Mouse (Mus musculus): ENCODE data around the gene Galk1. TPM values are rescaled to one million over a fixed set of nuclear protein-coding genes. Genes with fewer than 3 reads are reported as not detected.
A peak's percentile ranks its signal among the peaks of the same experiment; 100 is the strongest.

The Galk1 gene
- 10 to 100 TPM; 52.9 to 54.3 TPM for total RNA-seq (2021)

DNA sequence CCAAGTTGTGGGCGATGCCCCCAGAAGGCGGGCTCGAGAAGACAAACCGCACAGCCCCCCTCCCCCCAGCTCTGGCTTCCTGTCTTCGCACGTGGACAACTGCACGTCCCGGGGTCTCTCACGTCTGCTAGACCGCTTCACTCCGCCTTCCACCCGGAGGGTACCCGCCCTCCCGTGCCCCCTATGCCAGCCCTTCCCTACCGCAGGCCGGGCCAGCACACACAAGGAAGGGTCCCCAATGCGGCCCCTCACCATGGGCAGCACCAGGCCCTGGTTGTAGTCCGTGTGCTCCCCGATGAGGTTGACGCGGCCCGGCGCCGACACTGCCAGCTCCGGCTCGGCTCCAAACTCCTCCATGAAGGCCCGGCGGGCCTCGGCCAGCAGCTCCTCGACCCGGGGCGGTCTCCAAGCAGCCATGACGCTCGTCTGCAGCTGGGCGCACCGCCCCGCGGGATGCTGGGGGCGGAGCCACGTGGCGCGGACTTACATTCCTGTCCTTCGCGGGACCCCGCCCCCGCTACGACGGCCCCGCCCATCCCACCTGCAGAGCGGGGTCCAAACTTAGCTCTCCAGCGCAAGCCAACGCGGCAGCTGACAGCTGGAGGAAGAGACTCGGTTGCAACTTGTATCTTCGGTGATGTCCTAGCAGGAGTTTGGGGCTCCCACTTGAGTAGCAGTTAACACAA is at the start of gene Galk1:
Gene Galk1 (minus strand): TSS at position 458 of the 686 bp plus-strand sequence.
- peak; percentile 93 for DNase-seq

DNA sequence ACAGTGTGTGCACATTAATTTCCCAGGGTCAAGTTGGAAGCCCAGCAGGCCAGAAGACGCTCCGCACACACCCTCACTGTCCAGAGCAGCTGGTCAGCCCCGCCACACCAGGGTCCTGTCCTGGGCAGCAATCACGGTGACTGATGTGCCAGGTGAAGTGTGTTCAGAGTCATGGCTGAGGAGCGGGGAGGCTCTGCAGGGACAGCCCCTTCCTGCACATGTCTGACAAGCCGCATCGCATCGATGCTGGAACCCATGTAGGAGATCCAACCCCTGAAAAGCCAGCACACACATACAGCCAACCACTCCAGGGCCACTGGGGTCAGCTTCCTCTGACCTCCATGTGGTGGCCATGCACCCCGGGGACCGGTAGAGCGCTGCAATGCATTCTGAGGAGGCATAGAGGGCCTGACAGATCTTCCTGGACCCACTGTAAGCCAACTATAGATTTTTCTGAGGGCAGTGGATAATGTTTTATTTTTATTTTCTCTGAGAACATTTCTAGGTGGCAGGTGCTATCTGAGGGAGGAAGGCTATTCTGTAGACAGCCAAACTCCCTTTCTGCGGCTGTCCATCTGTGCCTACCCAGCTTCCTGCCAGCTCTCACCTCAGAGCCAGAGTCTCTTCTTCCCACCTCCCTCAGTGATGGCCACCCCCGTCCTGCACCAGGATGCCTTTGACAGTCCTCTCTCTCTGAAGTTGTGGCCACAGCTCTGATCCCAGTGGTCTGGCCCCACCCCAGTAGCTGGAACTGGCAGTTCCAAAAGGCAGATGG is 49.3 kb upstream of the Galk1 start:
- DNase-seq: no peak

DNA sequence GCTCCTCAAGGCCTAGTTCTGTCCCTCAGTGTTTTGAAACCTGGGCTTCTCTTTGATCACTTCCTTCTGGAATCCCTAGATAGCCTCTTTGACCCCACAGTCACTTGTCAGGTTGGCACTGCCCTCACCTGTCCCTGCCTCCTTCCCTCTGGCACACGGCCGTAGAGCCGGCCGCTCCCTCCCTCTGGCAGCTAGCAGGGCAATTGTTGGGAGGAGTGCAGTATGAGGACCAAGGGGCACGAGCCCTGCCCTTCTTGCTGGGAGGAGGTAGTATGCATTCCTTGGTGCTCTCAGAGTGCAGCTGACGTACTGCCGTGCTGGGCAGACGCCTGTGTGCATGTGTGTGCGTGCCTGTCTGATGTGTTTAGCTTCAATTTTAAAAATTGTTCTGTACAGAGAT is 48.1 kb upstream of the Galk1 start:
- no peak for DNase-seq

DNA sequence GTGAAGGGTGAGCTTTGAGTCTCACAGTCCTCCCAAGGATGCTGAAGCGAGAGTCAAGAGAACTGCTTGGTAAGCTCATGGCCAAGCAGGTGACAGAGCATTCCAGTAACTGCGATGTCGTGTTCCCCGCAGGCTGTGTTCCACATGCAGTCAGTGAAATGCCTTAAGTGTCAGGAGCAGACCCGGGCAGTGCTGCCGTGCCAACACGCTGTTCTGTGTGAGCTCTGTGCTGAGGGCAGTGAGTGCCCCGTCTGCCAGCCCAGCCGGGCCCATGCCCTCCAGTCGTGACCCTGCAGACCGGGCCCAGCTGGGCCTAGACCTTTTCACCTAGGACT is 47.1 kb upstream of the Galk1 start:
- DNase-seq: no peak

DNA sequence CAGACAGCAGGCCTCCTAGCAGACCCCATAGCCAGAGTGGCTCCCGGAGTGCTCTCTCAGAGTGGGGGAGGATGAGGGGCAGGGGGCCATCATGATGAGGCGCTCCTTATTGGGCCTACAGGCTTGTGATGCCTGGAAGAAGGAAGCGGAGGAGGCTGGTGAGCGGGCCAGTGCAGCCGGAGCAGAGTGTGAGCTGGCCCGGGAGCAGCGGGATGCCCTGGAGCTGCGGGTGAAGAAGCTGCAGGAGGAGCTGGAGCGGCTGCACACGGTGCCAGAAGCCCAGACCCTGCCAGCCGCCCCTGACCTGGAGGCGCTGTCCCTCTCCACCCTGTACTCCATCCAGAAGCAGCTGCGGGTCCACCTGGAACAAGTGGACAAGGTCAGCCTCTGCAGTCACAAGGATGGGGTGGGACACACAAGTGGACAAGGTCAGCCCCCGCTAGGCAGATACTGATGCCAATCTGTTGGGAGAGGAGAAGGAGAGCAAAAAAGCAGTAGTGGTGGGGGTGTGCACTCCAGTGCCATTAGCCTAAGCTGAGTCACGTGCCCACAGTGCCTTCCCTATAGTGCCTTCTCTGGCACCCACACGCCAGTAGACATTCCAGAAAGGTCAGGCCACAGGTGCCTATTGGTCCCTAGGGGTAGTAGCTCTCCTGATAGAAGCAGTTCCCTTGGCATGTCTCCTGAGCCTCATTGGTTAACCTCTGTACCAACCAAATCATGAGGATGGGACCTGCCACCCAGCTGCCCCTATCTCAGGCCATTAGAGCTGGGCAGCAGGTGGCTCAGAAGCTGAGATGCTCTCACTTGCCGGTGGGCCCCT is 46.6 kb upstream of the Galk1 start:
- DNase-seq: no peak

DNA sequence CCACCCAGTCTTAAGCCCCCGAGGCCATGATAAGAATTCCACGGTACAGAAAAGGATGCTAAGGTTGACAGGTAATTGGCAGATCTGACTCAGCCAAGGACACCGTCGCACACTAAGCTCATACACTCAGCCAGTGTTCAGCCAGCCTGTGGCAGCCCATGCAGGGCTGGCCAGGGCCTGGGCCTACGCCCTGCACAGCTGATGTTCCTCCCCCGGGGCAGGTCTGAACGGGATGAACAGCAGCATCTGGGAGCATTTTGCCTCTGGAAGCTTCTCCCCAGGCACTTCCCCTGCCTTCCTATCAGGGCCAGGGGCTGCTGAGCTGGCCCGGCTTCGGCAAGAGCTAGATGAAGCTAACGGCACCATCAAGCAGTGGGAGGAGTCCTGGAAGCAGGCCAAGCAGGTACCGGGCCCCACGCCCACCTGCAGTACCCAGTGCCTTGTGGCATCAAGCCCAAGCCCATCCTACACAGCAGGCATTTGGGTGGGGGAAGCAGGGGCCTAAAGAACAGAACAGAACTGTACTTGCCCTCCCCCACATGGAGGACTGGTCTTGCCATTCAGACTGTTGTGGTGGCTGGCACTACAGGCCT is 45.6 kb upstream of the Galk1 start:
- DNase-seq: no peak

DNA sequence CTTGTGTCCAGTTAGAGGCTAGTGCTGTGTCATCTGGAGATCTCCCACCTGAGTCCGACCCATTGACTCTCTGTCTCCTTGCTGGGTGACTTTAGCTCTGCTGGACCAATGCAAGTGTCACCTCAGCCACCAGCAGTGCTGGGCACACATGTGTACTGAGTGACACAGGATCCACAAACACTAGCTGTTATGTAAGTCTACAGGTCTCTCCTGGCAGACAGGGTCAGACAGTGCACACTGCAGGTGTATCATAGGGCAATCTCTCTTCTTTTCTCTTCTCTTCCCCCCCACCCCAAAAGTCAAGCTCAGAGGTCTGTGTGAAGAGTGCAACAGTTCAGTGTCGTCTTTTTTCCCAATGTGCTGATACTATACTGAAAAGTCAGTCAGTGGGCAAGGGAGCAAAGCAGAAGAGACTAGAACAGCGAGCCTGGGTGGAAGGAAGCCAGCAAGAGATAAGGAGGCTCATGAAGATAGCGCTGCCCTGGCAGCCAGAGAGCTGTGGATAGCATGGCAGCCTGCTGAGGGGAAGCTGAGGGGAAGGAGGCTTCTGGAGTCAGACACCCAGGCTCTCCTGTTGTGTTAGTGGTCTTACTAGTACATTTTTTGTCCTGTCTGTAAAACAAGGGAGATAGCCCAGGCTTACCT is 44.8 kb upstream of the Galk1 start:
- no peak for DNase-seq

DNA sequence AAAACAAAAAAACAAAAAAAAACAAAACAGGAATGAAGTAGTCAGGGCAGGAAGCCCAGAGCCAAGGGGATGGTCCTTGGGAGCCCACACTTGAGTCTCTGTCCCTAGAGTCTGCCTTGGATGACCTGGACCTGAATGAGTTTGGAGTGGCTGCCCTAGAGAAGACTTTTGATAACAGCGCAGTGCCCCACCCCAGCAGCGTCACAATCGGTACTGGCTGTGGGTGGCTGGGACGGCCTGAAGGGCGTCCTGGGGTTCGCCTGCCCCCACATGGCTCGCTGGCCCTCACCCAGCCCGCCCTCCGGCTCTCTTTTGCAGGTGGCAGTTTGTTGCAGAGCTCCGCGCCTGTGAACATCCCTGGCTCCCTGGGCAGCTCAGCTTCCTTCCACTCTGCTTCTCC is 43.4 kb upstream of the Galk1 start:
- no peak for DNase-seq

DNA sequence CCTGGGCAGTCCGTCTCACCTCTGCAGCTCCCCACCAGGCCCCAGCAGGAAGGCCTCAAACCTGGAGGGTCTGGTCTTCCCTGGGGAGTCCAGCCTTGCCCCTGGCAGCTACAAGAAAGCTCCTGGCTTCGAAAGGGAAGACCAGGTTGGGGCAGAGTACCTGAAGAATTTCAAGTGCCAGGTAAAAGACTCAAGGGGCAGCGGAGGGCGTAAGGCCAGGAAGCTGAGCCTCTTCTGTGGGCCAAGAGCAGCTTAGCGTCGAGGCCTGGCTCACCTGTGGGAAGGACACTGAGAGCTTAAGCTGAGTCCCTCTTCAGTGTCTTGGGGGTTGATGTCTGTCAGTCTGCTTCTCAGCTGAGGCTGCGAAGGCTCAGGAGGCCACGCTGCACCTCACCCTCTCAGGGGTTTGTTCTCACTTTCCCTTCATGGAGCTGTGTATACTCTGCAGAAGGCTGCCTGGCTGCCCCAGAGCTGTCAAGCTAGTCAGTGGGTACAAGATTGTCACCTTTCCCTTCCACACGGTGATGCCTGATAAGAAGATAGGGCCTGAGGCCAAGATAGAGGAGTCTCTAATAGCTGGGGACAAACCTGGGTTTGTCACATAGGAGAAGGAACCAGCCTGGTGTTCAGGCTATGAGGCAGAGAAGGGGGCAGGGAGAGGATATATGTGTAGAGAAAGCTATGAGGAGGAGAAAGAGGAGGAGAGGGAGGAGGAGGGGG is 41.2 kb upstream of the Galk1 start:
- DNase-seq: no peak

DNA sequence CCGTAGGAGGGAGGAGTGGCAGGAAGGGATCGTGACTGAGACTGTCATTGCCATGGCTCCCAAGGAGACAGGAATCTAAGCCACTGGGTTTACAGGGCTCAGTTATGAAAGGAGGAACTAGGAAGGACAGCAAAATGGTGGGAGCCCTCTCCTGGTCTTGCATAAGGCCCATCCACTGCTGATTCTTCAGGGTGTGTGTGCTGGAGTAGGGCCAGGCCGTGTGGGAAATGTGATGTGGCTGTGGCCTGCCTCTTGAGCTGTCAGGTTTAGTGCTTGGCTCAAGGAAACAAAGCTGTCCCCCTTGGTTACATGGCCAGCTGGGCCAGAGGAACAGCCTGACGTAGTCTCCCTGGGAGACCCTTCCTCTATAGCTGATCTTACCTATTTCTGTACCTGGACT is 37.7 kb upstream of the Galk1 start:
- DNase-seq: no peak

DNA sequence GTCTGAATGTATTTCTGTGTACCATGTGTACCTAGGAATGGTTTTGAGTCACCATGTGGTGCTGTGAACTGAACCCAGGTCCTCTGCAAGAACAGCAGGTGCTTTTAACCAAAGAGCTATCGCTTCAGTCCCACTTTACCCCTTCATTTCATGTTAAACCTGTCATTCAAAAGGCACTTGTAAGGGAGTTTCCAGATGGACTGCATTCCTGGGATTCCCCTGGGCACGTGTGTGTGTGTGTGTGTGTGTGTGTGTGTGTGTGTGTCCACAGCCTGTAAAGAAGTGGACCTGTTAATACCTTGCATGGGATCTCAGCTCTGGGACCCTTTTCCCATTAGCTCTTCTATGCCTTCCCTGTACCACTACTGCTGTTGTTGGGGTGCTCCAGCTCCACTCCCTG is 37.1 kb upstream of the Galk1 start:
- DNase-seq: no peak

DNA sequence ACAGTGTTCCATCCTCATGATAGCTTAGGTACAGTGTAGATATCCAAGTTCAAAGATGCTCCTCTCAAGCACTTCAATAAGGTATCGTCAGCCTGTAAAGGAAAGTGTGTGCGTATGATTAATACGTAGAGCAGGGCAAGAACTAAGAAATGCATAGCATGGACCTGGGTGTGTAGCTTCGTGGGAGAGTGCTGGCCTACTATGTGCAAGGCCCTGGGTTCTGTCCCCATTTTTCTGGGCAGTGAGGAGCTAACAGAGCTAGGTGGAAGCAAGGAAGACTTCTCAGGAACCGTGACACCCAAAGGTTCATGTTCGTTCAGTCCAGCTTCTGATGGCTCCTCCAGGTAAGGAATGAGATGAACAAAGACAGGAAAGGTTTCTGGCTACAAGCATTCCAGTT is 32.7 kb upstream of the Galk1 start:
- no peak for DNase-seq

DNA sequence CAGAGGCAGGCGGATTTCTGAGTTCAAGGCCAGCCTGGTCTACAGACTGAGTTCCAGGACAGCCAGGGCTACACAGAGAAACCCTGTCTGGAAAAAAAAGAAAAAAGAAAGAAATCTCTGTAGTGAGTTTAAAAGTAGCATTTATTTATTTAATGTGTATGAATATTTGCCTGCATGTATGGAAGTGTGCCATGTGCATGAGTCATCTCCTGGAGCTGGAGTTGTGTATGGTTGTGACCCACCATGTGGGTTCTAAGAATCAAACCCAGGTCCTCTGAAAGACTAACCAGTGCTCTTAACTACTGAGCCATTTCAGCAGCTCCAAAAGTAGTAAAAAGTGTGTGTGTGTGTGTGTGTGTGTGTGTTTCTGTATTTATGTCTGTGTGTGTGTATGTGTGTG is 30.8 kb upstream of the Galk1 start:
- DNase-seq: no peak

DNA sequence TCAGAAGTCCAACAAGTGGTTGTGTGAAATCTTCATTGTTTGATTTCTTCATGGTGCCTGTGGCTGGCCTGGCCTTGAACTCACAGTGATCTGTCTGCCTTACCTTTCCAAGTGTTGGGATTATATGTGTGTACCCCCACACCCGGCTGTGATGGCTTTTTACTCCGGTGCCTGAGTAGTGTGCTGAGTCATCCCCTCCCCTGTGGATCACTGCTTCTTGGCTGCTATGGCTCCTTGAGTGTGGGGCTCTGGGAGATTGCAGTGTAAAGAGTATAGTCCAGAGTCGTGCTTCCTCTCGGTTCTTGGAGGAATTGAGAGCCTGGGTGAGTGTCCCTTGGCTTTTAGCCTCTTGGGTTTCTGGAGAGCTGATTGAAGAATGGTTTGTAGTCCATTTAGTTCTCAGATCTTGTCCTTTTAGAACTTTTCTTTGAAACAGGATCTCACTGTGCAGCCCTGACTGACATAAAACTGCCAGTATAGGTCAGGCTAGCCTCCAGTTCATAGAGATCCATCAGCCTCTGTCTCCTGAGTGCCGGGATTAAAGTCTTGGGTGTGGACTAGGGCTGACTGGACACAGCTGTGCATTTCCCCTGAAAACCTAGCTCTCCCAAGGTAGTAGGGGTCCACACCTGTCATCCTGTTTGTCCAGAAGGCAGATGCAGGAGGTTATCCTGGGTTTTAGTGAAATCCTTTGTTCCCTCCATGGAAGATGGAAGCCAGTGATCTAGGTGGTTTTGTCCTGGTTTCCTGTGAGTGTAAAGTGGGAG is 30.0 kb upstream of the Galk1 start:
- DNase-seq: no peak

DNA sequence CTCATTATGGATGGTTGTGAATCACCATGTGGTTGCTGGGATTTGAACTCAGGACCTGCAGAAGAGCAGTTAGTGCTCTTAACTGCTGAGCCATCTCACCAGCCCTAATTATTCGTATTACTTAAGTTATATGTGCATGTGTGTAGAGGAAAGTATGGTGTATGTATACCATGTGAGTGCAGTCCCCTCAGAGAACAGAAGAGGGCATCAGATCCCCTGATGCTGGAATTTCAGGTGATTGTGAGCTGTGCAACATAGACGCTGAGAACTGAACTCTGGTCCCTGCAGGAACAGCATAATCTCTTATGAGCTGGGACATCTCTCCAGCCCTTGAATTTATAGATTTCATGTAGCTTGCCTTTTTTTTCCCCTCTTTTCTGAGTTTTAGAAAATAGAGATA is 29.3 kb upstream of the Galk1 start:
- DNase-seq: no peak

DNA sequence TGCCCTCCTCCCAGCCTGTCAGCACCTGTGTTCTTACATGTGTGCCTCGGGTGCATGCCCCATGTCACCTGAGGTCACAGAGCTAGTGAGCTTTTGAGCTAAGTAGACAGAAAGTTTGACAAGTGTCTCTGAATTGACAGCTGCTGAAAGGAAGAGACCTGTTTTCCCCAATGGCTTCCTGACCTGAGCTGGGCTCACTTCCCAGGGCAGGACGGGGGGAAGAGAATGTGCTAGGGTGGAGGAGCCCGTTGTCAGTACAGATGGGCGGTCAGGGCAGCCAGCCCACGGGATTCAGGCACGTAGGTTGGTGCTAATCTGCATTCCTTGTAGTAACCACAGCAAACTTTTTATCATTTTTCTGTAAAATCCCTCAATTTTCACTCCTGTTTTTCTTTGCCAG is 28.1 kb upstream of the Galk1 start:
- DNase-seq: no peak

DNA sequence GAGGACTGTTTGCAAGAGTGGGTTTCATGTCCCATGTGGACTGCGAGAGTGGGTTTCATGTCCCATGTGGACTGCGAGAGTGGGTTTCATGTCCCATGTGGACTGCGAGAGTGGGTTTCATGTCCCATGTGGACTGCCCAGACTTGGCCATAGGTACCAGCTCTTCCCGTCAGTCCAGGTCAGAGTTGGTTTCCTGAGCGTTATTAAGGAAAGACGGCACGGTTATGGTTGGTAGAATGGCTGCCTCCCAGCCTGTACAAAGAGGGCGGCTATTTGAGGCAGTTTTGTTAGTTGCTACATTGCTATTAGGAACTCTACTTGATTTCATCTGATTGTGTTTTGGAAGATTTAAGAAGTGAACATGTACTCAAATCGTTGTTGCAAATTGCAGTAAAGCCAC is 25.3 kb upstream of the Galk1 start:
- no peak for DNase-seq

DNA sequence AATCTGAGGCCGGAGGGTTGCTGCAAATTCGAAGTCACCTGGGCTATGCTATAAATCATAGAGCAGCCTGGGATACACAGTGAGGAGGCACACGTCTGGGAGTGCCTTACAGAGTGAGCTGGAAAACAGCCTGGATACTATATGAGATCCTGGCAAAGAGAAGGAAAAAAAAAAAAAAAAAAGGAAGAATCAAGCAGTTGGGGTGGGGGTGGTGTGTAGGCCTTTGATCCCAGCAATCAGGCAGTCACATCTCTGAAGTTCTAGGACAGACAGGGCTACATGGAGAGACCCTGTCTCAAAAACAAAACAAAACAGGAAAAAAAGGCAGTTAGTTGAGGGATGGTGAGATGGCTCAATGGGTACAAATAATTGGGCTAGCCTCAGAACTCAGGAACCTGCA is 24.2 kb upstream of the Galk1 start:
- no peak for DNase-seq

DNA sequence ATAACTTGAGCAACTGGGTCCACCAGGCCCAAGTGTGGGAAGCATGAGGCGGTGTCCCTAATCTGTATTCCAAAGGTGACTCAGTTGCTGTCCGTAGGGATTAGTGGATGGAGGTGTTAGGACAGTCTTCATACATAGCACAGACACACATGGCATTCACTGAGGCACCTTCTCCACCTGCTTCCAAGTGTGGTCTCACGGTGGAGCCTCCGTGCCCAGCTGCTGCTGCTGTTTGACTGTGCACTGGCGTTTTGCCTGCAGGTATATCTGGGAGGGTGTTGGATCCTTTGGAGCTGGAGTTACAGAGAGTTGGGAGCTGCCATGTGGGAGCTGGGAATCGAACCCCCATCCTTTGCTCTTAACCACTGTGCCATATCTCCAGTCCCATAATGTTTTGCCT is 22.1 kb upstream of the Galk1 start:
- DNase-seq: no peak

DNA sequence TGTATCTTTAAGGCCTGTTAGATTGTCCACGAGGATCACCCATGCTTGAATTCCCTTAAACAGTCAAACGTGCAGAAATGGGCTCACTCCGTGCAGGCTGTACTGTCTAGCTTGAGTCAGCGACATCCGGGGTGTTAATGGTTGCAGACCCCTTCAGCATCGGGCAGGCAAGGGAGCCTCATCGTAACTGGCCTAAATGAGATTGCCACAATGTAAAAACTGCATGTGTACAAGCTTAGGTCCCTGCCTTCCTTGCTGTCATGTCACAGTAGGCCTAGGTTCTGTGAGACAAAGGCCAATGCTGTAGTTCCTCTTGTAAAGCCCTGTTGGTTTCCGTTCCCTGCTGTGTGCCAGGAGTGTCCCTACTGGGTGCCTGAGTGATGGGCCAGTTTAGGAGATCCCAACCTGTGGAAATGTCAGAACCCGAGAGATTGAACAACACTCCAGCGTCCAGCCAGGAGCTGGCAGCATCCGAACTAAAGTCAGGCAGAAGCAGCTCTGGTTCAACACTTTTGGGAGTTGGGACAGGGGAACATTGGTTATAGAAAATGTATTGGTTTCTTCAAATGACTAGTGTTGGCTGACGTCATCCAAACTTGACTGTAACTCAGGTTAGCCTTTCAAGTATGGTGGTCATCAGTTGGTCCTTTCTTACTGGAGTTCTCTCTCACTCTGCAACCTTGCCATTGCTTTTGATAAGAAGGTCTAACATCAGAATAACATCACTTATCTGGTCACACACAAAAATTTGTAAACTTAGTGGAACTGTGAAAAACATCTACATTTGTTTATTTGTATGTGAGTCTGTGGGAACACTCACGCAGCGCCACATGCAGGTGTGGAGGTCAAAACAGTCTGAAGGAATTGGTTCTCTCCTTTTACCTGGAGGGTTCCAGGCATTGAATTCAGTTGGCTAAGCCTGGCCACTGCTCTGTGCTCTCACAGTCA is 18.7 kb upstream of the Galk1 start:
- DNase-seq: peak; percentile 45
